Mouse (Mus musculus) stomach, embryonic 15.5 days (tissue): ENCODE measurements around the gene Strada. TPM values are rescaled to one million over a fixed set of nuclear protein-coding genes. Genes with fewer than 3 reads are reported as not detected.

Source experiments
- ATAC-seq: fragments of 200-750 bp; cut with Nextera tagmentation; 2 replicates; pipeline ENCODE4 v1.8.0; 2017; ENCODE audit warnings: low read depth, moderate number of reproducible peaks, moderate TSS enrichment; ENCODE audit not compliant: insufficient read depth, low FRiP score
- H3K27ac ChIP-seq: fragments of 300-500 bp; sonication (generic); 2 replicates; pipeline ENCODE4 v1.5.1; 2015; ENCODE audit warnings: mild to moderate bottlenecking, inconsistent platforms
- H3K27me3 ChIP-seq: fragments of 300-500 bp; sonication (generic); replicated peaks from 2 replicates; pipeline ENCODE4 v1.6.1; 2015; ENCODE audit warnings: inconsistent platforms
- H3K36me3 ChIP-seq: fragments of 300-500 bp; sonication (generic); 2 replicates; pipeline ENCODE4 v1.6.1; 2015; ENCODE audit warnings: inconsistent platforms
- H3K4me1 ChIP-seq: fragments of 300-500 bp; sonication (generic); 2 replicates; pipeline ENCODE4 v1.6.1; 2015; ENCODE audit warnings: inconsistent platforms
- H3K4me2 ChIP-seq: fragments of 300-500 bp; sonication (generic); 2 replicates; pipeline ENCODE4 v1.6.1; 2015; ENCODE audit warnings: mild to moderate bottlenecking, inconsistent platforms
- H3K4me3 ChIP-seq: fragments of 300-500 bp; sonication (generic); replicated peaks from 2 replicates; pipeline ENCODE4 v1.5.1; 2015; ENCODE audit warnings: inconsistent platforms
- H3K9ac ChIP-seq: fragments of 300-500 bp; sonication (generic); 2 replicates; pipeline ENCODE4 v1.6.1; 2015; ENCODE audit warnings: inconsistent platforms
- H3K9me3 ChIP-seq: fragments of 300-500 bp; sonication (generic); 2 replicates; pipeline ENCODE4 v1.6.1; 2016; ENCODE audit warnings: inconsistent platforms
- WGBS: fragments of 180-500 bp; shearing (Covaris S2); methylation state at CpG from one replicate; pipeline ENCODE4 v1.1.7; 2015; 5-methylcytosine and 5-hydroxymethylcytosine counted together
- polyA plus RNA-seq: library from polyadenylated mRNA; unstranded; fragments of >200 nt; fragmentation: Nextera tagmentation; extraction: Ambion mirVana; gene quantifications from 2 replicates; pipeline ENCODE4 v1.2.1, GENCODE M21; 2015

Gene Strada
- polyA plus RNA-seq, 1 experiment from 2014 or later = 16.7 TPM

DNA sequence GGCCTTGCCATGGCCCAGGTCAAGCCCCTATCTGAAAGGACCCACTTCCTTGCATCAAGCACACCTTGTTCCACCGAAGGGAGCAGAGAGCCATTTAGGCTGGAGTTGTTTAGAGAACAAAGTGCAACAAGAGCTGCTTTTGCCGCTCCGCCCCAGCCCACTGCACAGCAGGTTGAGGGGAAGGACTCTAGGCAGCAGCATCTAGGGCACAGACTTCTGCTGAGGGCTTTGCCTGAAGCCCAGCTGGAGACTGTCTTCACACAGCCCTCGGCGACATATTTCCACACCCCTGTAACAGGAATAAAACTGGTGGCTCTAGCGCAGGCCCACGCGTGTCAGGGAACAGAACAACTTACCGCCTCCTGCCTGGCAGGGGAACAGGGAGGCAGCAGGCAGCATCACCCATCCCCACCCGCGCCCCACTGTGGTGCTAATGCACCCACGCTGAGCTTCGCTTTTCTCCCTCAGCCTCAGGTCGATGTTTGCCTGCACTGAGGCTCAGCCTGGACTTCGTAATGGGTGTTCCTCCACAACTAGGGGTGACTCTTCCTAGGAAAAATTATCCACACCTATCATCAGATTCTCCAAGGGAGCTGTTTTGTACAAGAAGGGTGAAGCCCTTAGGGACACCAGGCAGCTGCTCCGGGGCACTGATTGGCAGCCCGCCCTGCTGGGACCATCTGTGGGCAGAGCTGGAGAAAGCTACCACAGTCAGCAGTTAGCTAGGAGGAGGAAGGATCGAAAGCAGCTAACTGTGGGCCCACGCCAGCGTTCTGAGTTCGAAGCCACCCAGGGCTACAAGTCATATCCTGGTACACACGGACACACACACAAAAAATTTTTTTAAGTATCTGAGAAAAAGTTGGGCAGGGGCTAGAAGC, 40.9 kb downstream of the Strada start, which contains the start of the genes Gm10840 and Limd2:
Gene Gm10840 (plus strand): TSS at position 10 of the 881 bp plus-strand sequence.
Gene Limd2 (minus strand): TSS at position 20 of the 881 bp plus-strand sequence.
- peak within 1 kb of the TSS; percentile 83 for H3K9ac ChIP-seq
- no peaks in the 10 kb centered on the region for H3K9me3 ChIP-seq
- H3K27me3 ChIP-seq = no peaks in the 10 kb centered on the region
- peak; percentile 12; the same call in 1 of the 2 replicates for ATAC-seq
- H3K27ac ChIP-seq = peak within 1 kb of the TSS; percentile 94
- WGBS = 32% methylated on average over 22 of the region's 22 CpGs
- H3K4me2 ChIP-seq = peak within 1 kb of the TSS; percentile 92
- peak within 1 kb of the TSS; percentile 85 for H3K4me3 ChIP-seq
- H3K36me3 ChIP-seq = peaks cover 24% of the 10 kb centered on the region
- H3K4me1 ChIP-seq = peaks cover 23% of the 10 kb centered on the region

DNA sequence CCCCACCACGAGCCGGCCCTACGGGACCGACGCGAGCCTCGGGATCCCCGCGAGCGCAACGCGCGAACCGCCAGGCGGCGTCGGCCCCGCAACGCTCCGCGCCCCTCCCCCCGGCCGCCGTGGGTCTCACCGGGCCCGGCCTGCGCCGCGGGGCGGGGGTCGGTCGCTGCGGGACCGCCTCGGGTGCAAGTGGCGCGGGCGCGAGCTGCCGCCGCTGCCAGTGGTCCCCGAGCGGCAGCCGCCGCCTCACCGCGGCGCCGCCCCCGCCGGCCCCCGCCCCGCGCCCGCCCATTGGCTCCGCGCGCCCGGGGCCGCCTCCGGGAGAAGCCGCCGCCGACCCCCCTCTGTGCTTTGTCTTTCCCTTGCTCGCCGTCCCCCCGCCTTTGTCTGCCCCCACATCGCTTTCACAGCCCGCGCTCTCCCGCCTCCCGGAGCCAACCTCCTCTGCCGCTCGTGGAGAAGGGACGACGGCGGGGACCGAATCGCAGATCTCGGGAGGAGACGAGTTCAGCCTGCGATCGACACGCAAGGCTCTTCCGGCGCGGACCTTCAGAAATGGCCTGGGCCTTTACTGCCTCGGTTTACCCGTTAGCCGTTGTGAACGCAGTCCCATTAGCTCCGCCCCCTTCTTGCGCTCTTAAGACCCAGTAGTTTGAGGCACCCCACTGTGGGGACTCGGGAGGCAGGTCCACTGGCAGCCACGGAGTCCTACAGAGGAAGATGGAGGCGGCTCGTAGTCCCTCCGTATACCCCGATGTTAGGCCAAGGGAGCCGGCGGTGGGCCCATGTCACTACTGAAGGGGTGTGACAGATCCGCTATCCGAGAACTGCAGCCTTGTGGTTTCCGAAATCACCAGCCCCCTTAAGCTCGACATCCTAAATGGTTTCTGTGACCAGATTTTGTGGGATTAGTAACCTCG, 41.8 kb downstream of the Strada start:
- ATAC-seq = peak; percentile 56
- H3K4me2 ChIP-seq = peak overlapping the region; percentile 92
- H3K9me3 ChIP-seq = no peaks in the 10 kb centered on the region
- H3K36me3 ChIP-seq = peaks cover 24% of the 10 kb centered on the region
- H3K27ac ChIP-seq = peak overlapping the region; percentile 94
- peak overlapping the region; percentile 83 for H3K9ac ChIP-seq
- no peaks in the 10 kb centered on the region for H3K27me3 ChIP-seq
- peak overlapping the region; percentile 85 for H3K4me3 ChIP-seq
- under 1% methylated on average over 97 of the region's 106 CpGs for WGBS
- peaks cover 23% of the 10 kb centered on the region for H3K4me1 ChIP-seq

DNA sequence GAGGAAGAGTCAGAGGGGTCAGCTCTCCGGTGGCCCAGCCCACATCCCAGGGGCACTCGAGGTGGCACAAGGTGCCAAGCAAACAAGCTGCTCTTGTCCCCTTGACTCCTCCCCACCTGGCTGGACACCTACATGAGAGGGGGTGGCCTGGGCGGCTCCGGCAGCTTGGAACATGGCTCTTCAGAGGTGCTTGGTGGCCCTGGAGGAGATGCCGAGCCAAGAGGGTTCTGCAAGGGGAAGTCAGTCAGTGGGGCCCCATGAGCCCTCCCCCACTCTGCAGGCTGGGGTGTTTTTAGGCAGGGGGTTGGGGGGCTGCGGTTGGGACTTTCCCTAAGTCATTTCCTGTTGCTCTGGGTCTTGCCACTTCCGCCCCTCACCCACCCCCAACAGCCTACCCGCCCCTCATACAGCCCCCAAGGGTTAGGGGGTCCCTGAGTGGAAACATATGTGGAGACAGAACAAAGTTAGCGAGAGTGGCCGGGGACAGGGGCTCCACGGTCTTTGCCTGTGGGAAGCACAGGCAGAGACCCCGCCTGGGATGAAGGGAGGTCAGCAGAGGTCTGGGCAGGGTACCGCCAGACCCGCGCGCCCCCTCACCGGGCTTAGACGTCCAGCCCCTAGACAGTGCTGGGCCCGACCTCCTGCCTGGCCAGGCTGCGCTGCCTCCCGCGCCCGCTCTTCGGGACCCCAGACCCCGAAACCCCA, 42.6 kb downstream of the Strada start:
- H3K36me3 ChIP-seq = peaks cover 27% of the 10 kb centered on the region
- 1% methylated on average over 25 of the region's 25 CpGs for WGBS
- H3K4me1 ChIP-seq = peaks cover 23% of the 10 kb centered on the region
- H3K27ac ChIP-seq = peak overlapping the region; percentile 94
- peak overlapping the region; percentile 83 for H3K9ac ChIP-seq
- H3K4me3 ChIP-seq = peak overlapping the region; percentile 85
- H3K9me3 ChIP-seq = no peaks in the 10 kb centered on the region
- peak overlapping the region; percentile 92 for H3K4me2 ChIP-seq
- H3K27me3 ChIP-seq = no peaks in the 10 kb centered on the region
- ATAC-seq = peak; percentile 28

DNA sequence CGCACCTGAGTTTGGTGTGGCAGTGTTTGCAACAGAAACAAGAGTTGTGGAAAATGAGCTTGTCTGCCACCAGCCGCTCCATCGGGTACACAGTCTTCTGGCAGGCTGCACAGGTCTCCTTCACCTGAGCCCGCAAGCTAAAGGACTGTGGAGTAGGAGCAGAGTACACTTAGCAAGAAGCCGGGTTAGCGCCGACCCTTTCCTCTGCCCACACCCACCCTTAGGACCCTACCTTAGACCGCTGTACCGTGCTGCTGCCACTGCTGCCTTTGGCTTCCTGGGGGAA, 43.1 kb downstream of the Strada start:
- 34% methylated on average over 9 of the region's 9 CpGs for WGBS
- peak overlapping the region; percentile 94 for H3K27ac ChIP-seq
- H3K4me2 ChIP-seq = peak overlapping the region; percentile 92
- peak; percentile 2; the same call in 1 of the 2 replicates for ATAC-seq
- peak overlapping the region; percentile 85 for H3K4me3 ChIP-seq
- no peaks in the 10 kb centered on the region for H3K9me3 ChIP-seq
- peak overlapping the region; percentile 83; the same call in 1 of the 2 replicates for H3K9ac ChIP-seq
- H3K27me3 ChIP-seq = no peaks in the 10 kb centered on the region
- peaks cover 30% of the 10 kb centered on the region for H3K36me3 ChIP-seq
- peaks cover 23% of the 10 kb centered on the region for H3K4me1 ChIP-seq

DNA sequence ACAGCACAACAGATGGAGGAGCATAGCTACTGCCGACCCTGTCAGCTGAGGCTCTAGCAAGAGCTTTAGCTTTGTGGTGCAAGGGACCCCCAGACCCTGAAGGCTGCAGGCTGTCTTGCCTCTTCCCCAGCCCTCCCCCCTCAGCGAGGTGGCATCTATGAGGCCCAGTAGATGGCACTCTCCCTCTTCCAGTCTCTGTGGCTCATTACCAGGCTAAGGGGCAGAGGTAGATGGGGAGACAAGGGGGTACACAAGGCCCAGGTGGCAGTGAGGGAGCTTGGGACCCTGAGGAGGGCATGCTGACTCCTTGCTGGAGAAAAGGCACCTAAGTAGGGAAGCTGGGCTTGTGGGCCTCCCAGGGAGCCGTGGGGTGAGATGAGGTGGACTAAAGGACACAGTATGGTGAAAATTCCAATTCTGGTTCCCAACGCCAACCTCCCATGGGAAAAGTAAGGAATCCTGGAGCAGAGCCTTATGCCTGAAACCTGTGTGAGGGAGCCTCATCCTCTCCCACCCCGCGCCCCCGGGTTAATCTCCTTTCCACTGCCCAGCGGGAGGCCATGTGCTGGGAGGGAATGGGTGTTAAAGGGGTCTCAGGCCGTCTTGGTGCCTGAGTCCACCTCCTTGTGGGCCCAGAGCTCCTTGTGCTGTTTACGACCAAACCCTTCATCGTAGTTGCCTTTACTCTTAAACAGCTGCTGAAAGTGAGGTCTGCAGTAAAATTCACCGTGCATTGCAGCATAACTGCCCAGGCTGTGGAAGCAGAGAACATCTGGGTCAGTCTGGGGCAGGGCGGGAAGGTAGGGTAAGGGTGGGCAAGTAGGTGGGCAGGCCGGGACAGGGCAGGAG, 43.7 kb downstream of the Strada start:
- WGBS = 66% methylated on average over 14 of the region's 14 CpGs
- no peak overlapping the region for H3K9ac ChIP-seq

DNA sequence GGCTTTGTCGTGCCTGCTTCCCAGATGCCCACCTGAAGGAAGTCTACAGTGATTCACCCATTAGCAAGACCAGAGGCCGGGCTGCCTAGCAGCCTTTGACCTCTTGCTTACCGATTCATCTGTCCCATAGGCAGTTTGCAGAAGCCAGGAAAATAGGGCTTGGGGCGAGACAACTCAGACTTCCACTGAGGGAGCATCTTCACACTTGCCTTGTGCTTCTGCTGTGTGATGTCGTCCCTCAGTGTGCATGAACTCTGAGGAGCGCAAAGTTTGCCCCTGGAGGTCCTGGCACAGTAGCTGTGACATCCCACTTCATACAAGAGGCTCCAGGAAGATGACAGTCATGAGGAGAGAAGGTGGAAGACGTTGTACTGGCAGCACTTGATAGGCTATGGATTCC, 44.8 kb downstream of the Strada start:
- Histone ChIP-seq H3K4me2 (no peak overlapping the region), H3K9ac (no peak overlapping the region), H3K9me3 (no peaks in the 10 kb centered on the region), H3K4me3 (no peak overlapping the region), H3K27ac (no peak overlapping the region), H3K27me3 (no peaks in the 10 kb centered on the region), H3K36me3 (peaks cover 30% of the 10 kb centered on the region), H3K4me1 (peaks cover 23% of the 10 kb centered on the region)
- no peak for ATAC-seq
- 79% methylated on average over 7 of the region's 7 CpGs for WGBS

More for the DNA sequence above, 43.7 kb downstream of the Strada start:
- no peaks in the 10 kb centered on the region for H3K27me3 ChIP-seq
- H3K36me3 ChIP-seq = peaks cover 28% of the 10 kb centered on the region
- peak overlapping the region; percentile 94 for H3K27ac ChIP-seq
- H3K4me2 ChIP-seq = peak overlapping the region; percentile 92
- ATAC-seq = no peak
- H3K9me3 ChIP-seq = no peaks in the 10 kb centered on the region
- peaks cover 23% of the 10 kb centered on the region for H3K4me1 ChIP-seq
- H3K4me3 ChIP-seq = peak overlapping the region; percentile 85

DNA sequence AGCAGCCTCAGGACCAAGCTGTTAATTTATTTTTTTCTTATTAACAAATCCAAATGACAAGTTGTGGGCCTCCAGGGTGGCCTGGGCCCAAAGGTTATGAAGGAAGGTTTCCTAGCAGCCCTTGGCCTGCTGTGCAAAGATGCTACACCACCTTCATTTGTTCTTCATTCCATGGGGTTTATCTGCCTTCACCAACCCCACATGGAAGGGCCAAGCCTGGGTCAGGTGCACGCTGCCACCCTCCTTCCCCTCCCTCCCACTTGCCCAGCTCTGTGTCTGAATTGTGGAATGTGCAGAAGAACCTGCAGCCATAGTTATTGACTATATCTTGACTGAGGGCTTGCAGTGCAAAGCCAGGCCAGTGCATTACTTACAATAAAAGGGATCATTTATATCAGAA, 45.7 kb downstream of the Strada start:
- no peak for ATAC-seq

DNA sequence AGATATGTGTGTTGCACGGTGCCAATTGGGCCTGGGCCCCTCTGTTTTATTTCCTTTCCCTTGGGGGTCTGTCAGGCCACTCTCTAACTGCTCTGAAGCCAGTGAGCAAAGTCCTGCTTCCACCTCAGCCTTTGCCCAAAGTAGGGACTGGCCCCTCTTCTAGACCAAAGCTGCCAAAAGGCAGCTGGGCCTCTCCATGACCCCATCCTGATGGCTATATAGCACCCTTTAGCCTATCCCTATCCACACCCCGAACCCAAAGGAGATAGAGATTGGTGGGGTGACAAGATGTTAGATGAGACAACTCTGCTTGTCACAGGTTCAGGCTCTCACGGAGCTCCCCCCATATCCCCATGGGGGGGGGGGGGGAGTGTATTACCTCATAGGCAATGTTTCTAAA, 46.2 kb downstream of the Strada start:
- ATAC-seq = no peak
- Histone ChIP-seq H3K9me3 (no peaks in the 10 kb centered on the region), H3K9ac (no peak overlapping the region), H3K27ac (no peak overlapping the region), H3K36me3 (peaks cover 43% of the 10 kb centered on the region), H3K4me2 (no peak overlapping the region), H3K4me1 (peaks cover 17% of the 10 kb centered on the region), H3K4me3 (no peak overlapping the region), H3K27me3 (no peaks in the 10 kb centered on the region)
- WGBS = 52% methylated on average over 3 of the region's 3 CpGs

More for the DNA sequence above, 45.7 kb downstream of the Strada start:
- no peak overlapping the region for H3K4me3 ChIP-seq
- no peaks in the 10 kb centered on the region for H3K27me3 ChIP-seq
- H3K27ac ChIP-seq = no peak overlapping the region
- H3K4me2 ChIP-seq = no peak overlapping the region
- WGBS = 75% methylated on average over 1 of the region's 1 CpGs
- no peak overlapping the region for H3K9ac ChIP-seq
- H3K9me3 ChIP-seq = no peaks in the 10 kb centered on the region
- peaks cover 21% of the 10 kb centered on the region for H3K4me1 ChIP-seq
- peaks cover 39% of the 10 kb centered on the region for H3K36me3 ChIP-seq

DNA sequence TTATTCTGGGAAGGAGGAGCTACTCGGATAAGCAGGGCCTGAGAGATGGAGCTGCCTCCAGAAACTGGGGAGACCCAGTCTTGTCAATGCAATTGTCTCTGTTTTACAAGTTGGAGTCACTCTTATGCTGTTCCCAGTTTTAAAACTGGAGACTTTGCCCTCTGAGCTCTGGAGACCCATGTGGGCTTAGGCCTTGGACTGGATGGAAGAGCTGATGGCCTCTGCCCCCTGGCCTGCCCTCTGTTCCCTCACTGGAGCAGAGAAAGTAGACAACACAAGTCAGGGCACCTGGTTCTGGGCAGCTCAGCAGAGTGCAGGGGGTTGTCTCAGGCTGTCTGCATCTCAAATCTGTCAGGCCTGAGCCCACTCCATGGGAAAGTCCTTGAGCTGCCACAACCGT, 47.2 kb downstream of the Strada start:
- Histone ChIP-seq H3K4me1 (peaks cover 14% of the 10 kb centered on the region), H3K9me3 (no peaks in the 10 kb centered on the region), H3K4me3 (no peak overlapping the region), H3K4me2 (no peak overlapping the region), H3K27me3 (no peaks in the 10 kb centered on the region), H3K36me3 (peaks cover 53% of the 10 kb centered on the region), H3K27ac (no peak overlapping the region), H3K9ac (no peak overlapping the region)
- ATAC-seq = no peak
- 57% methylated on average over 2 of the region's 2 CpGs for WGBS

DNA sequence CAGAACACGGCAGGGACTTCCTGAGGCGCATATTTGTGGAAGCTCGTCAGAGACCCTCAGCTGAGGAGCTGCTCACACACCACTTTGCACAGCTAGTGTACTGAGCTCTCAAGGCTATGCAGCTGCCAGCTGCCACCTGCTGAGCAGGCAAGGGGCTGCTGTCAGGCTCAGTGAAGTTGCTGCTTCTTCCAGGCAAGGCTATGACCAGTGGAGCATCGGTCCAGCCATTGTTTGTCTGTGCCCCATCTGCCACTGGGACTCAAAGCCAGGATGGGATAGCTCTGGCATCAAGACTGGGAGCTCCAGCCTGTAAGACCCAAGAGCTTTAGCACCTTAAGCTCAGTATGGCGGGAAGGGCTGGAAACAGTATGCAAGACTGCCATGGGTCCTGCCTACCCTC, 47.9 kb downstream of the Strada start:
- no peak overlapping the region for H3K4me2 ChIP-seq
- H3K4me3 ChIP-seq = no peak overlapping the region
- H3K4me1 ChIP-seq = peaks cover 10% of the 10 kb centered on the region
- no peak for ATAC-seq
- no peak overlapping the region for H3K27ac ChIP-seq
- H3K9me3 ChIP-seq = no peaks in the 10 kb centered on the region
- no peak overlapping the region for H3K9ac ChIP-seq
- peaks cover 60% of the 10 kb centered on the region for H3K36me3 ChIP-seq
- no peaks in the 10 kb centered on the region for H3K27me3 ChIP-seq
- 73% methylated on average over 5 of the region's 5 CpGs for WGBS

DNA sequence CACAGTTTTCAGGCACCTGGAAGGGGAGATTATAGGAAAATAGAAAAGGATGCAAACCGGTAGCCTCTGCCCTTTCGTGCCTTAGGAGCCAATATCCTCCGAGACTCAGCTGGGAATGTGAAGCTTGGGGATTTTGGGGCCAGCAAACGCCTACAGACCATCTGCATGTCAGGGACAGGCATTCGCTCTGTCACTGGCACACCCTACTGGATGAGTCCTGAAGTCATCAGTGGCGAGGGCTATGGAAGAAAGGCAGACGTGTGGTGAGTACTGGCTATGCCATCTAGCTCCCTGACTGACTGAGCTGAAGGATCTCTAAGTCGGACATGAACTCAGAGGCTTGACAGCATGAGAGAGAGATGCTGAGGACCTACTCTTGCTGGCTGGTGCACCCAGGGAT, 49.8 kb downstream of the Strada start:
- H3K4me3 ChIP-seq = no peak overlapping the region
- H3K27me3 ChIP-seq = no peaks in the 10 kb centered on the region
- no peaks in the 10 kb centered on the region for H3K4me1 ChIP-seq
- WGBS = 79% methylated on average over 8 of the region's 8 CpGs
- ATAC-seq = no peak
- peaks cover 60% of the 10 kb centered on the region for H3K36me3 ChIP-seq
- no peak overlapping the region for H3K4me2 ChIP-seq
- no peak overlapping the region for H3K9ac ChIP-seq
- no peaks in the 10 kb centered on the region for H3K9me3 ChIP-seq
- H3K27ac ChIP-seq = no peak overlapping the region
